Mouse (Mus musculus) bone marrow macrophage, adult 2 months (primary cell): ENCODE data around the gene Mdh1b. TPM values are rescaled to one million over a fixed set of nuclear protein-coding genes. Genes with fewer than 3 reads are reported as not detected.

ENCODE experiments used
- H3K27ac ChIP-seq: 2 replicates; pipeline ENCODE4 v1.5.1; 2012; ENCODE audit warnings: low read depth, low read length; ENCODE audit not compliant: insufficient read depth
- H3K4me1 ChIP-seq: 2 replicates; pipeline ENCODE4 v1.6.1; 2012; ENCODE audit warnings: low read length; ENCODE audit not compliant: control insufficient read depth, insufficient read depth
- H3K4me3 ChIP-seq: 2 replicates; pipeline ENCODE4 v1.5.1; 2012; ENCODE audit warnings: mild to moderate bottlenecking, low read length, moderate library complexity; ENCODE audit not compliant: insufficient read depth
- CTCF ChIP-seq: IDR thresholded peaks from 2 replicates; pipeline ENCODE4 v1.5.1; 2012; ENCODE audit warnings: low read depth, mild to moderate bottlenecking, low read length, moderate library complexity
- POLR2A ChIP-seq: IDR thresholded peaks from 2 replicates; pipeline ENCODE4 v1.6.1; 2012; ENCODE audit warnings: mild to moderate bottlenecking, low read depth, low read length, borderline replicate concordance
- polyA plus RNA-seq: library from polyadenylated mRNA; stranded (reverse); fragments of >200 nt; gene quantifications from 2 replicates; pipeline ENCODE4 v1.2.4, GENCODE M21; 2012; ENCODE audit not compliant: missing spikeins, insufficient read depth, insufficient read length

Mdh1b gene
- polyA plus RNA-seq, 1 experiment: not detected

- TF ChIP-seq CTCF (no peak), POLR2A (no peak)
- Histone ChIP-seq H3K4me1 (peaks cover 8% of the 10 kb centered on the region), H3K4me3 (peak overlapping the region; percentile 90), H3K27ac (no peak overlapping the region)
Measured at GRCm38 (mm10) chr1:63729796-63730195, 322 bp downstream of the Mdh1b start.

GRCm38 (mm10) chr1:63720161-63720560 lies 10.0 kb downstream of the Mdh1b start:
- no peaks in the 10 kb centered on the region for H3K4me1 ChIP-seq
- no peak overlapping the region for H3K27ac ChIP-seq
- TF ChIP-seq POLR2A (no peak), CTCF (no peak)
- no peak overlapping the region for H3K4me3 ChIP-seq

DNA sequence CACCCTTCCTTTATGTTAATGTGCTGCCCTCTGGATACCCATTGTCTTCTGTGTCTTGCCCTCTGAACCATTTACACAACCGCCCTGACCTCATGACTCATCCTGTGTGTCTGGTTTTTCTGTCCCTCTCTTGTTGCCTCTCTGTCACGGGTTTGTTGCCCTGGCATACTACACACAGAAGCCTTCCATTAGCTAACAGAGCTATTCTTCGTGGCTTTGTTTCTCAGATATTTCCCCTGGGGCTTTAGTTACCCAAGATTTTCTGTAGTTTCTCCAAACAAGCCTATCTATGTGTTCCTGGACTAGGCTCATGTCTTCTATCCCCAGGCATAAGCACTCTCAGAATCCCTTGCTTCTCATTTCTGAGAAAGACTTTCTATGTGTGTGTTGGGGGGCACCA lies 21.2 kb downstream of the Mdh1b start:
- Histone ChIP-seq H3K27ac (no peak overlapping the region), H3K4me1 (no peaks in the 10 kb centered on the region), H3K4me3 (no peak overlapping the region)
- no peak for TF ChIP-seq POLR2A
- TF ChIP-seq CTCF: no peak

DNA sequence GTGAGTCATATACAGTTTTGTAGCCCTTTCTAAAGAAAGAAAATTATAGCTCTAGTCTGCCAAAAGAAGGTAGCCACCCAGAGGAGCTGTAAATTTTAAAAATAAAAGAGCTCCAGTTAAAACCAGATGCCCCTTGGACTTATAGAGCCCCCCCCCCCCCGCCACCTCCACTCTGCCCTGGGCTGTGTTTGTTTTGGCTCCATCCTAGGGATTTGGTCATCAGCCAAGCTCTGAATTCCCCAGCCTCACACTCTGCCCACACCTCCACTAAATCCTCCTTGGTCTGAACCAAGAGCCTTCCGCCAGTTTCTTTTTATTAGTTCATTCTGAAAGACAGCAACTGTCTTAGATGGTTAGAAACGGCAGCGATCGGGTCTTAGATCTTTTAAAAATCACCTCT lies 24.4 kb downstream of the Mdh1b start:
- Histone ChIP-seq H3K4me1 (no peaks in the 10 kb centered on the region), H3K4me3 (no peak overlapping the region), H3K27ac (no peak overlapping the region)
- TF ChIP-seq POLR2A (no peak), CTCF (no peak)

- H3K4me3 ChIP-seq: no peak overlapping the region
- no peak for TF ChIP-seq CTCF
- no peak for TF ChIP-seq POLR2A
- no peak overlapping the region for H3K27ac ChIP-seq
- H3K4me1 ChIP-seq: no peaks in the 10 kb centered on the region
Measured at GRCm38 (mm10) chr1:63696861-63697260, 33.3 kb downstream of the Mdh1b start.

DNA sequence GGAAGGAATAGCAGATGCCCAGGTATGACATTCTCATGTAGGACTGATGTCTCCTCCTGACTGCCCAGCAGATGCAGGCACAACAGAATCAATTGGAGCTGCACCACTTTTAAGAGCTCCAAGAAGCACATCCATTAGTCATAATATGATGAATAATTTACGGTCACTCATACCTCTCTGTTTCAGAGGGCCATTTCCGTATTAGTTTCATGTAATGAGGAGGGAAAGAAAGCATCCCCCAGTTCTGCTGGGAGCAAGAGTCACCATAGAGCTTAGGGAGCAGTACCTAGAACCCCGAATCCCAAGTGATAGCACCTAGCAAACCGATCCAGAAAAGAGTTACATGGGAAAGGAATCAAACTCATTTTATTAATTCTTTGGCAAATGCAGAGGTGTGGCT lies 43.3 kb downstream of the Mdh1b start, which contains the start of gene Dytn:
Gene Dytn, minus strand, starts transcription at position 101 of the 400 bp plus-strand sequence.
- Histone ChIP-seq H3K27ac (no peak within 1 kb of the TSS), H3K4me3 (no peak within 1 kb of the TSS), H3K4me1 (no peaks in the 10 kb centered on the region)
- TF ChIP-seq POLR2A (no peak), CTCF (no peak)

GRCm38 (mm10) chr1:63675975-63676374 lies 54.1 kb downstream of the Mdh1b start:
- no peak overlapping the region for H3K4me3 ChIP-seq
- H3K27ac ChIP-seq: no peak overlapping the region
- no peak for TF ChIP-seq CTCF
- H3K4me1 ChIP-seq: no peaks in the 10 kb centered on the region

- Histone ChIP-seq H3K4me3 (no peak overlapping the region), H3K27ac (no peak overlapping the region), H3K4me1 (peaks cover 2% of the 10 kb centered on the region; the same call in 1 of the 2 replicates)
- TF ChIP-seq CTCF (no peak), POLR2A (no peak)
Measured at GRCm38 (mm10) chr1:63668852-63669160, 61.3 kb downstream of the Mdh1b start.

- Histone ChIP-seq H3K4me1 (peaks cover 2% of the 10 kb centered on the region; the same call in 1 of the 2 replicates), H3K27ac (no peak overlapping the region), H3K4me3 (no peak overlapping the region)
- no peak for TF ChIP-seq POLR2A
- no peak for TF ChIP-seq CTCF
Measured at GRCm38 (mm10) chr1:63667949-63668851, 61.9 kb downstream of the Mdh1b start.

DNA sequence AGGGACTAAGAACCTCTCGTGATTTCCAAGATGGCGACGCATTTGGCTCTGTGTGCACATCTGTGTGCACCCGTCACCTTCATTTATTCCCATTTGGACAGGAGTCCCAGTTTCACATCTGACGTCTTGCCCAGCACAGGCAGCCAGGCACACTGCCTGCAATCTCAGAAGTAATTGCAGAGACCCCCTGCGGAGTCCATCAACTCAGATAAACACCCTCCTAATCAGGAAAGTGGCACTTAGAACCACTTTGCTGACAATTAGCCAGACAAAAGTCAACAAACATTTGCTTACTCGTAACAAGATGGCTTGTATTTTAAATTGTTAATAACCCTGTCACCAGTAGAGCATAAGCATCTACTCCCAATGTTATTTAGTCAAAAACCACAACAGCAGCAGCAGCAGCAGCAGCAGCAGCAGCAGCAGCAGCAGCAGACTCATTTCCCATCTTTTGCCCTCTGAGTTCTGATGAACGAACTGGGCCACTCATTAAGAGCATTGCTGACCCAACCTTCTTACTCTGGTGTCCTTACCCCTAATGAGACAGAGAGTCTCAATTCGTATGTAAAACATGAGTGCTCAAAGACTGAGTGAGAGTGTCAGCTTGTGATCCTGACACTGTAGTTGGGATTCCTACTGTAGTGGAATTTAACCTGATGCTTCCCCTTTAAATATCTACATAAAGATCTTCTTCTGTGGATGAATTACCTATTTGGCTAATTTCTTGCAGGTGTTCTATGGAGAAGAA lies 62.7 kb downstream of the Mdh1b start:
- no peak overlapping the region for H3K27ac ChIP-seq
- H3K4me3 ChIP-seq: no peak overlapping the region
- TF ChIP-seq CTCF: no peak
- no peak for TF ChIP-seq POLR2A
- H3K4me1 ChIP-seq: peaks cover 2% of the 10 kb centered on the region; the same call in 1 of the 2 replicates
